Mouse (Mus musculus): ENCODE results near the gene Gm49396. TPM values are rescaled to one million over a fixed set of nuclear protein-coding genes. Genes with fewer than 3 reads are reported as not detected.

The Gm49396 gene
- total and polyA plus RNA-seq, 3 experiments = 2.6 to 4.7 (median 3.9) TPM

- TF ChIP-seq CTCF (IDR thresholded peaks at IDR 0.05; ENCODE audit: low read depth, low read length) = no peak
- TF ChIP-seq GATA2 (IDR thresholded peaks at IDR 0.05; ENCODE audit: borderline replicate concordance, low read depth, low read length) = no peak
- TF ChIP-seq TAL1 (conservative IDR thresholded peaks at IDR 0.05; ENCODE audit: low read depth, low read length) = no peak
- TF ChIP-seq POLR2AphosphoS5 (IDR thresholded peaks at IDR 0.05; ENCODE audit: insufficient replicate concordance, low read depth, low read length) = no peak
- no peak for TF ChIP-seq GATA1 (IDR thresholded peaks at IDR 0.05; ENCODE audit: borderline replicate concordance, low read length)
- peaks cover 59% of the 10 kb centered on the region for H3K36me3 ChIP-seq (replicated peaks)
- no peaks in the 10 kb centered on the region for H3K9me3 ChIP-seq (replicated peaks)
- no peaks in the 10 kb centered on the region for H3K27me3 ChIP-seq (ENCODE audit: insufficient read depth, low read length)
- no peak for DNase-seq (ENCODE audit: low spot score)
- peak overlapping the region; percentile 51; the same call in 1 of the 2 replicates for H3K4me3 ChIP-seq (ENCODE audit: low read depth, low read length)
- ATAC-seq (ENCODE audit: extremely low read depth, insufficient number of reproducible peaks, low FRiP score, poor library complexity, severe bottlenecking) = no peak
- H3K4me1 ChIP-seq (ENCODE audit: insufficient read depth, low read depth, low read length) = peaks cover 43% of the 10 kb centered on the region
These were observed 5.1 kb upstream of the Gm49396 start for GRCm38 (mm10) chr7:30557901-30558514.

- TF ChIP-seq GATA2 (IDR thresholded peaks at IDR 0.05; ENCODE audit: borderline replicate concordance, low read depth, low read length) (no peak), TAL1 (conservative IDR thresholded peaks at IDR 0.05; ENCODE audit: low read depth, low read length) (no peak), POLR2AphosphoS5 (IDR thresholded peaks at IDR 0.05; ENCODE audit: insufficient replicate concordance, low read depth, low read length) (no peak), CTCF (IDR thresholded peaks at IDR 0.05; ENCODE audit: low read depth, low read length) (no peak), GATA1 (IDR thresholded peaks at IDR 0.05; ENCODE audit: borderline replicate concordance, low read length) (no peak)
- Histone ChIP-seq H3K4me1 (ENCODE audit: insufficient read depth, low read depth, low read length) (peaks cover 38% of the 10 kb centered on the region), H3K4me3 (ENCODE audit: low read depth, low read length) (peak overlapping the region; percentile 76), H3K9me3 (replicated peaks) (no peaks in the 10 kb centered on the region), H3K36me3 (replicated peaks) (peaks cover 57% of the 10 kb centered on the region), H3K27me3 (ENCODE audit: insufficient read depth, low read length) (no peaks in the 10 kb centered on the region)
- ATAC-seq (ENCODE audit: extremely low read depth, insufficient number of reproducible peaks, low FRiP score, poor library complexity, severe bottlenecking) (no peak), DNase-seq (ENCODE audit: low spot score) (peak; percentile 32)
These were observed 4.3 kb upstream of the Gm49396 start for GRCm38 (mm10) chr7:30558656-30559442.

- H3K9me3 ChIP-seq (replicated peaks) = no peaks in the 10 kb centered on the region
- peaks cover 38% of the 10 kb centered on the region for H3K4me1 ChIP-seq (ENCODE audit: insufficient read depth, low read depth, low read length)
- peaks cover 57% of the 10 kb centered on the region for H3K36me3 ChIP-seq (replicated peaks)
- H3K27me3 ChIP-seq (ENCODE audit: insufficient read depth, low read length) = no peaks in the 10 kb centered on the region
- DNase-seq (ENCODE audit: low spot score) (peak; percentile 89), ATAC-seq (ENCODE audit: extremely low read depth, insufficient number of reproducible peaks, low FRiP score, poor library complexity, severe bottlenecking) (peak; percentile 82)
- peak within 1 kb of the TSS; percentile 76 for H3K4me3 ChIP-seq (ENCODE audit: low read depth, low read length)
- TF ChIP-seq GATA1 (IDR thresholded peaks at IDR 0.05; ENCODE audit: borderline replicate concordance, low read length) = no peak
- no peak for TF ChIP-seq GATA2 (IDR thresholded peaks at IDR 0.05; ENCODE audit: borderline replicate concordance, low read depth, low read length)
- TF ChIP-seq POLR2AphosphoS5 (IDR thresholded peaks at IDR 0.05; ENCODE audit: insufficient replicate concordance, low read depth, low read length) = no peak
- TF ChIP-seq CTCF (IDR thresholded peaks at IDR 0.05; ENCODE audit: low read depth, low read length) = no peak
- no peak for TF ChIP-seq TAL1 (conservative IDR thresholded peaks at IDR 0.05; ENCODE audit: low read depth, low read length)
These were observed 3.6 kb upstream of the Gm49396 start, which contains the start of gene Lin37 for GRCm38 (mm10) chr7:30559443-30559954. Gene Lin37 (minus strand): TSS chr7:30559838.

GRCm38 (mm10) chr7:30560296-30560695 lies 2.8 kb upstream of the Gm49396 start:
- TF ChIP-seq GATA1 (IDR thresholded peaks at IDR 0.05; ENCODE audit: borderline replicate concordance, low read length) = no peak
- TF ChIP-seq CTCF (IDR thresholded peaks at IDR 0.05; ENCODE audit: low read depth, low read length) = no peak
- TF ChIP-seq GATA2 (IDR thresholded peaks at IDR 0.05; ENCODE audit: borderline replicate concordance, low read depth, low read length) = no peak
- TF ChIP-seq POLR2AphosphoS5 (IDR thresholded peaks at IDR 0.05; ENCODE audit: insufficient replicate concordance, low read depth, low read length) = no peak
- TF ChIP-seq TAL1 (conservative IDR thresholded peaks at IDR 0.05; ENCODE audit: low read depth, low read length) = no peak
- no peak overlapping the region for H3K4me3 ChIP-seq (ENCODE audit: low read depth, low read length)
- H3K9me3 ChIP-seq (replicated peaks) = no peaks in the 10 kb centered on the region
- H3K27me3 ChIP-seq (ENCODE audit: insufficient read depth, low read length) = no peaks in the 10 kb centered on the region
- peaks cover 46% of the 10 kb centered on the region for H3K4me1 ChIP-seq (ENCODE audit: insufficient read depth, low read depth, low read length)
- DNase-seq (ENCODE audit: low spot score) (no peak), ATAC-seq (ENCODE audit: extremely low read depth, insufficient number of reproducible peaks, low FRiP score, poor library complexity, severe bottlenecking) (no peak)
- peaks cover 57% of the 10 kb centered on the region for H3K36me3 ChIP-seq (replicated peaks)

GRCm38 (mm10) chr7:30562526-30563116 lies 523 bp upstream of the Gm49396 start:
- H3K4me1 ChIP-seq (ENCODE audit: insufficient read depth, low read depth, low read length) = peaks cover 64% of the 10 kb centered on the region
- H3K9me3 ChIP-seq (replicated peaks) = no peaks in the 10 kb centered on the region
- peaks cover 57% of the 10 kb centered on the region for H3K36me3 ChIP-seq (replicated peaks)
- TF ChIP-seq CTCF (IDR thresholded peaks at IDR 0.05; ENCODE audit: low read depth, low read length) (no peak), POLR2AphosphoS5 (IDR thresholded peaks at IDR 0.05; ENCODE audit: insufficient replicate concordance, low read depth, low read length) (no peak), GATA2 (IDR thresholded peaks at IDR 0.05; ENCODE audit: borderline replicate concordance, low read depth, low read length) (no peak), GATA1 (IDR thresholded peaks at IDR 0.05; ENCODE audit: borderline replicate concordance, low read length) (no peak), TAL1 (conservative IDR thresholded peaks at IDR 0.05; ENCODE audit: low read depth, low read length) (no peak)
- DNase-seq (ENCODE audit: low spot score) = no peak
- peak overlapping the region; percentile 83 for H3K4me3 ChIP-seq (ENCODE audit: low read depth, low read length)
- no peaks in the 10 kb centered on the region for H3K27me3 ChIP-seq (ENCODE audit: insufficient read depth, low read length)
- no peak; the same call in 1 of the 2 replicates for ATAC-seq (ENCODE audit: extremely low read depth, insufficient number of reproducible peaks, low FRiP score, poor library complexity, severe bottlenecking)
